Mouse (Mus musculus) megakaryocyte progenitor cell, adult 5-6 weeks (primary cell): ENCODE results near the gene Bnip1. TPM values are rescaled to one million over a fixed set of nuclear protein-coding genes. Genes with fewer than 3 reads are reported as not detected.
A peak's percentile ranks its signal among the peaks of the same experiment; 100 is the strongest.

Experiments used
- ATAC-seq: replicated peaks from 2 replicates; pipeline ENCODE4 v1.8.0; 2016; ENCODE audit warnings: mild to moderate bottlenecking, moderate TSS enrichment, inconsistent platforms; ENCODE audit not compliant: poor library complexity
- total RNA-seq, 2 experiments: library from RNA; stranded (forward) in 1 of 2; stranded (reverse) in 1 of 2; fragments of 157-497, 149-512 nt in 1 of 2; fragments of 200-1000 nt in 1 of 2; gene quantifications; 2 replicates each; pipeline versions ENCODE4 v1.2.3 to v1.2.4; 2015 to 2017

The Bnip1 gene
- 38.2 and 42.5 TPM in 2 replicates for total RNA-seq (2015)
- total RNA-seq (2017) = 47.6 and 48.6 TPM in 2 replicates

- ATAC-seq = peak; percentile 78
Measured at GRCm38 (mm10) chr17:26780750-26781571, at the start of gene Bnip1. Bnip1 (plus strand) TSS chr17:26781066.

DNA sequence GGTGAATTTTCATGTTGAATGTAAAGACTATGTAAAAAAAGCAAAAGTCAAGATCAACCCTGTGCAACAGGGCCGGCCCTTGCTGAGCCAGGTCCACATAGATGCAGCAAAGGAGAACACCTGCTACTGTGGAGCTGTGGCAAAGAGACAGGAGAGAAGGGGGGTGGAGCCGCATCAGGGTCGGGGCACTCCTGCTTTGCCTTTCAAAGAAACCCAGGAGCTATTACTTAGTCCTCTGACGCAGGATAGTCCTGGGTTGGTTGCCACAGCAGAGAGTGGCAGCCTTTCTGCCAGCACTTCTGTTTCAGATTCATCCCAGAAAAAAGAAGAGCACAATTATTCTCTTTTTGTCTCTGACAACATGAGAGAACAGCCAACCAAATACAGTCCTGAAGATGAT, 38.3 kb upstream of the Bnip1 start:
- no peak for ATAC-seq

- ATAC-seq = no peak
Measured at GRCm38 (mm10) chr17:26743294-26743693, 37.6 kb upstream of the Bnip1 start.

DNA sequence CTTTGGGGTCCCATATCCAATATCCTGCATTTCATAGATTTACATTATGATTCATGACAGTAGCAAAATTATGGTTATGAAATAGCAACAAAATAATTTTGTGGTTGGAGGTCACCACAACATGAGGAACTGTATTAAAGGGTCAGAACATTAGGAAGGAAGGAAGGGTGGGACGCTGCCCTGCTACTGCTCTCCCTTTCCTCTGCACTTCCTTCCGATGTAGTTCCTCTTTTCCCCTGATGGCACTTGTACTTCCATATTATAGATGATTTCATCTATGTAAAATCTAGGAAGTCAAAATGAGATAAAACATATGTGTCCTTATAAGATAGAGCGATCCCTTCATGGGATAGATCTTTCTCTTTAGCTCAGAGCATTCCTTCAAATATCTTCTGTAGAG, 30.9 kb upstream of the Bnip1 start:
- ATAC-seq = peak; percentile 54

DNA sequence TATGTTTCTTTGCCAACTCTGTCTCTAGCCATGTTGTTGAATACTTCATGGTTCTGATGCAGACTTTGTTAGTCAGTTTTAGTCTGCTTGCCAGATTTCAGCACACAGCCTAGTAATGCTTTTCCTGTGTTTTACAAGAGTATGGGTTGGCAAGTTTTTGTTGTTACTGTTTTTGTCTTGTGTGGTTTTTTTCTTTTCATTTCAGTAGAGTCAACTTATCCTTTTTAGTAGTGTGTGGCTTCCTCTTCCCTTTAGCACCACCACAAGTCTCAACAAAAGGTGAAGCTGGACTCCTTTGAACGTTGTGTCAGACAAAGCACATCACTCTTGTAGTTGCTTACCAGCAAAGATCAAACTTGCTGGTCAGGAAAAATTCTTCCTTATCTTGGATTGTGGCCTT, 28.6 kb upstream of the Bnip1 start:
- no peak for ATAC-seq

GRCm38 (mm10) chr17:26753476-26753875, 27.4 kb upstream of the Bnip1 start:
- peak; percentile 71 for ATAC-seq

- peak; percentile 99 for ATAC-seq
Measured at GRCm38 (mm10) chr17:26767100-26767753, 13.6 kb upstream of the Bnip1 start.

DNA sequence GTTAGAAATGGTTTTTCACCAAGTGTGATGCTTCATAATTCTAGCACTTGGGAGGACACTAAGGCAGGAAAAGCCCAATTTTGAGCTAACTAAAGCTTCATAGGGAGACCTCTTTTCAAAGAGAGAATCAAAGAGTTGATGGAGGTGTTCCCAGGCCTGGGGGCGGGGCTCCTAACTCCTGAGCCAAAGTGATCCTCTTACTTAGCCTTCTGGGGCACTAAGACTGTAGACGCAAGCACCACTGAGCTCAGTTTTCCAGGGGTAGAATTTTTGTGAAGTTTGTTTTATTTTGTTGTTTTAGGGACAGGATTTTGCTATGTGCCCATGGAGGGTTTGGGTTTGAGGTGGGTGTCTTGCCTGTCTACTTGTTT, 13.1 kb upstream of the Bnip1 start:
- no peak for ATAC-seq

- ATAC-seq = no peak
Measured at GRCm38 (mm10) chr17:26776211-26776610, 4.7 kb upstream of the Bnip1 start.

- no peak for ATAC-seq
Measured at GRCm38 (mm10) chr17:26778001-26778400, 2.9 kb upstream of the Bnip1 start.

DNA sequence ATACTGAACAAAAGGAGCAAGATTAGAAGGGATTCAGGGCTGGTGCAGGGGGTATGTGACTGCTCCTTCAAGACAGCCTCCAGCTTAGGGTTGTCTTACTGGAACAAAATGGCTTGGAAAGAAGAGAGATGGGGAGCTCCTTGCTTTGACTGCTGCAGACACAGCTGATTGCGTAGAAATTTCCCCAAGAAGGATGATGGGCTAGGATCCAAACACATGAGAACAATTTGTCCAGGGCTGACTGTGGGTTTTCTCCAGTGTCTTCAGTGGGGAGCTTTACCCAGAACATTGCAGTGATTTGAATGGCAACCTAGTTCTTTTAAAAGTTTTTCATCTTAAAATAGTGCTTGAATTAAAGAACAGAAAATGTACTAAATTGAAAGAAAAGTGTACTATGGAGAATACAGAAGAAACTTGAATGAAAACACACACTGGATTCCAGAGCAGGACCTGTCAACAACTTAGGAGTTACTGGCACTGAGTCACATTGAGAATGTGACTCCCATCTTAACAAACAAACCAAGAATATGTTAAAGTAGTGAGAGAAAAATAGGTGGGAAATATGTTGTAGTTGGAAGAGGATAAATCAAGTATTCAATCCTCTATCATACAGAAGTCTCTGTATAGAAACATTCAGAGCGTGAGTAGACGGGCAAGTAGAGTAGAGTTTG, 2.3 kb upstream of the Bnip1 start:
- ATAC-seq = no peak

DNA sequence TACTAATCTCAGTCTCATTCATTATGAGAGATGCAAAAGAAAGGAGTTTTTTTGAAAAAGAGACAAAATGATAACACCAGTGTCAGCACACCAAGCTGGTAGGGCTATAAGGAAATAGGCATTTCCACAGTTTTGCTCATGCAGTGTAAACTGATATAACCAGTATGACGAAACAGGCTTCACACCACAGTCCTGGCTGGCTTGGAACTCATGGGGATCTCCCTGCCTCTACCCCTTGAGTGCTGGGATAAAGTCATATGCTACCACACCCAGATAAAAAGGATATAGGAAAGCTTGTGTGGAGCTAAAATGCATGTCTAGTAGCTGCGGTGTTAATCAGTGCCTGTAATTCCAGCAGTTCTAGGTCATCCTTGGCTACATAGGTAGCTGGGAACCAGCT, 1.4 kb upstream of the Bnip1 start:
- ATAC-seq = no peak

DNA sequence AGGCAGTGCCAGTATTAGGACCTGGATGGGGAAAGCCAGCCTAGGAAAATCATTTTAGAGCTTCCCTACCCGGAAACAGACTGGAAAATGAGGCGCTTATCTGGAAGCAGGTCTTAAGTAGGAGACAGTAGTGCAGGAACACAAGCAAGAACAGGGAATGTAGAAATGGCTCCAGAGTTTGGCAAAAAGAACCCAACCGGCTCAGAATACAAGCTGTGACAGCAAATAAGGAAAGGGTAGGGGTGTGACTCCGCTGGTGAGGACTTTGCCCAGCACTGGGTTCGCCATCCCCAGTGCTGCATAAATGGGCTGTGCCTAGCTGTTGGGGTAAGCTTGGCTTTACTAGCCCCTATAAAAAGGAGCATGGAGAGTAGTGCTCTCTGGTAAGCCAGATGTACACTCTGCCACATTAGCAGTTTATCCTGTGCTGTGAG, 761 bp downstream of the Bnip1 start:
- no peak for ATAC-seq

GRCm38 (mm10) chr17:26784525-26784924, 3.7 kb downstream of the Bnip1 start:
- peak; percentile 74 for ATAC-seq

GRCm38 (mm10) chr17:26786586-26786985, 5.7 kb downstream of the Bnip1 start:
- ATAC-seq = no peak

- no peak for ATAC-seq
Measured at GRCm38 (mm10) chr17:26788986-26789385, 8.1 kb downstream of the Bnip1 start.

DNA sequence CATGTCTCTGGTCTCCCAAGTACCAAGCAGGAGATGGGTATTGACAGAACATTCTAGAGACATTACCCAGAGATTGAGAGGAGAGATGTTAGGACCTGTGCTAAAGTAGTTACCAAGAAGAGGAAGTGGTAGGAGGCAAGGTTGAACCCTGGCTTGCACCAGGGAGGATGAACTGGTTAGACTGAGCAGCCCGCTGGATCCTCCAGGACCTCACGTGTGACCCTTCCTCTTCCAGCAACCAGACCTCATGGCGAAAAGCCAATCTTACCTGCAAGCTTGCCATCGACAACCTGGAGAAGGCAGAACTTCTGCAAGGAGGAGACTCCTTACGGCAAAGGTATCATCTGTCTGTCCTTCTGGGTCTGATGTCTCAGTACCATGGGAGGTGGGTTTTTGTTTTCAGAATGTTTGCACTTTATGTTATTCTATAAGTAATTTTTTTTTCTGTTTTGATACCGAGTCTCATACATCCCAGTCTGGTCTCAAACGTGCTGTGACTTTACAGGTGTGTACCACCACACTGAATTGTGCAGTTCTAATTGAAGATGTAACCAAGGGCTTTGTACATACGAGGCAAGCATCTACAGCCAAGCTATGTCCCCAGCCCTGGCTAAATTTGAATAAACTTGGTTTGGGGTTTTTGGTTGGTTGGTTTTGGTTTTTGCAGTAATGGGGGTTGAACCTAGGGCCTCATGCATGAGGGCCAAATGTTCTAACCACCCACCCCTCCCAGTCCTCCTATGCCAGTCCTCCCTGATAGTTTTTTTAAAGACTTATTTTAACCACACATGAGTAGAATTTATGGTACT, 8.8 kb downstream of the Bnip1 start:
- no peak for ATAC-seq

GRCm38 (mm10) chr17:26790269-26791214, 9.7 kb downstream of the Bnip1 start:
- ATAC-seq = no peak

DNA sequence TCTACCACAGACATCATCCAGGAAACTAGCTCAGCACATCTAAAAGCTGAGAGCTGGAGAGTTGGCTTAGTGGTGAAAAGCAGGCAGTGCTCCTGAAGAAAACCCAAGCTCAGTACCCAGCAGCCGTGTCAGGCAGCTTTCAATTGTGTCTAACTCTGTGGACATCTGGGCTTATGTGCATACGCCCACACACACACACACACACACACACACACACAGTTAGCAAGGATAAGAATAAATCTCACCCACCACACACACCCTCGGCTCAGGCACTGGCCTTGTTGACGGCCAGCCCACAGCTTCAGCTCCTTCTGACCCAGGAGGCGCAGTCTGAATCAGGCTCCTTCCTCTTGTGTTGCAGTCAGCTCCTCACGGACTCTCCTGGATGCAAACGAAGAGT, 10.7 kb downstream of the Bnip1 start:
- ATAC-seq = no peak

- ATAC-seq = no peak
Measured at GRCm38 (mm10) chr17:26792096-26792495, 11.2 kb downstream of the Bnip1 start.
